Mouse (Mus musculus) c-Kit-negative CD71-positive TER-119-positive erythroid progenitor cells, embryonic 14.5 days (primary cell): ENCODE data around the gene Gtf2a2.

Experiments
- DNase-seq: peaks from one replicate; pipeline ENCODE4 v3.0.0-alpha.2; 2013; ENCODE audit warnings: low read depth, low spot score

Gene Gtf2a2

DNA sequence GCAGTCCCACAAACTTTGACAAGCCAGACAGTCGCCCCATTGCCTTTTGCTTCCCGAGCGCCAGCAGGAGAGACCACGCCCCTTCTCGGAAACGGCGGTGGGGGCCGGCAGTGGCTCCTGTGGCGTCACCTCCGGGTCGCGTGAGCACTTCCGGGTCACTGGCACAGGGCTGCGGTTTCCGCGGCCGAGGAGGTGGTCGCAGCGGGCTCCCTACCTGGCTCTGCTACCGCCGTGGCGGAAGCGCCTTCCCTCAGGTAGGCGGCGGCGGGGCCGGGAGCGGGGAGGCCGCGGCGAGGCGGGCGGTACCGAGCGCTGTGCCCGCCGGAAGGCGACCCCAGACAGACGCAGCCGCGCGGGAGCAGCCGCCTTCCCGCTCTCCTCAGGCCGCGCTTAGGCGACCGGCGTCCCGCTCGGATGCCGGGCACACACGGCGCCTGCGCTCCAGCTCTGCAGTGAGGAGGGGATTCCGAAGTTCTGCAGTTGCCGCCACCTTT lies at the start of gene Gtf2a2:
TSS of gene Gtf2a2 (plus strand) at position 143 of the 494 bp plus-strand sequence.
- peak; percentile 84 for DNase-seq

- no peak for DNase-seq
Observed at GRCm38 (mm10) chr9:69964370-69964769, 48.0 kb upstream of the Gtf2a2 start.

DNA sequence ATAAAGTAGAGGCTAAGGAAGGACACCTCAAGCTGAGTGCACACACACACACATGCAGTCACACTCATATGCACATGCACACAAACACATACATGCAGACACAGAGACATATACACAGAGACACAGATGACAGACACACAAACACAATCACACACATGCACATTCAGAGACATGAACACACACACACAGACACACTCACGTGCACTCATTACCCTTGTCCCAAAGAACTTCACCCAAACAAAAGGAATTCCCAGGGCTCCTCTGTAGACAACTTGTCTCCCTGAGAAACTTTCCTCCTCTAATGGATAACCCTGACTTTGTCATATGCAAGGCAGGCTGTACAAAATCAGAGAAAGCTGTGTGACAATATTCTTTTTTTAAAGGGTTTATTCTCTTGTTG lies 26.8 kb upstream of the Gtf2a2 start:
- DNase-seq: no peak

DNA sequence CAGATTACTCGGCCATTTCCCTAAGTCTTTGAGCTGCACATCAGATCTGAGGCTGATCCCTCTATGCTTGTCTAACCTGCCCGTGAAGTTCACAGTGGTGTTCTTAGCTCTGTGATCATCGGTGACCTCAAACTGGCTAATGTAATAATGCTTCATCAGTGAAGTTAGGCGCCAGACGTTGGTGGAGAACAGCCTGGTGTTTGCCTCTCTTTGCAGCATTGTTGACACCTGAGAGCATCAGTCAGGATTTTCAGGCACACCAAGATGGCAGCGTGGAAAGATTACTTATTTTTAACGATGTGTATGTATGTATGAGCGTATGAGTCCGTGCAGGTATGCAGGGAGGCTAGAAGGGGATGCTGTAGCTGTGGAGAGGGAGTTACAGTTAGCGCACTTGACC lies 26.3 kb upstream of the Gtf2a2 start:
- DNase-seq: no peak

GRCm38 (mm10) chr9:69986571-69986970 lies 25.8 kb upstream of the Gtf2a2 start:
- DNase-seq: no peak

DNA sequence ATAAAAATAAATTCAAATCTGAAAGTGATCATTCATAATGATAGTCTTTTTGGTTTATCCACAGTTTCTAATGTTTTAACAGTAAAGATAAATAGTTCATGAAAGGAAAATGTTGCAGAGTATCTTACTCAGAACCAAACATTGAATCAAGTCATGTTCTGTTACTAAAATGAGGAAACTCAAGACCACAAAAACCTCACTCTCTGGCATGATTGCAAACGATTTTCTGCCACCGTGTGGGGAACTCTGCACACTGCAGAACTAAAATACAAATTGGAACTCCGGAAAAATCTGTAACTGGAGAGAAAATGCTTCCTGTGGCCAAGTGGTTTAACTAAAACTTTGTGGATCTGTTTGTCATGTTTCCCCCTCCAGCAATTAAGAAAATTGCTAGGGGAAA lies 24.8 kb upstream of the Gtf2a2 start:
- DNase-seq: no peak

DNA sequence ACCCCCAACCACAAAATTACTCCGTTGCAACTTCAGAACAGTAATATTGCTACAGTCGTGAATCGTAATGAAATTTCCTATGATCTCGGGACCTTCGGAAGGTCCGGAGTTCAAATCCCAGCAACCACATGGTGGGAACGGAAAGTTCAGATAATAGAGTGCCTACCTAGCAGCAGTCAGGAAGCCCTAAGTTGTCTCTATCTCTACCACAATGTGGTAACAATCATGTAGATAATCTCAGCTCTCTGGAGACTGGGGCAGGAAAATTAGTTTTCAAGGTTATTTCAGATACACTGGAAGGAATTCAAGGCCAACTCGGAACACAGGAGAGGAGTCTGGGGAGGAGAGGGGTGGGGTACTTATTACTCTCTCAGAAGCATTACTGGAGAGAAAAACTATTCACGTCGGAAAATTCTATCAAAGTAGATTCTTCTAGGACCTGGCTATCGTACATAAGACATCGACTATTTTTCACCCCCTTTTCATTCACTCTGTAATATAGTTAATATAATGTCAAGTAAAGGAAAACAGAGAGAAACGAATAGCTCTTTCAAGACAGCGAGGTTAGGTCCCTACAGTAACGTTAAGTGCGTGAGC lies 23.5 kb upstream of the Gtf2a2 start:
- peak; percentile 32 for DNase-seq

GRCm38 (mm10) chr9:69989303-69990121 lies 22.8 kb upstream of the Gtf2a2 start, which contains the start of gene Bnip2:
TSS of gene Bnip2 (plus strand) at chr9:69989466.
- DNase-seq: peak; percentile 84

- DNase-seq: no peak
Observed at GRCm38 (mm10) chr9:69990346-69990745, 22.0 kb upstream of the Gtf2a2 start.

DNA sequence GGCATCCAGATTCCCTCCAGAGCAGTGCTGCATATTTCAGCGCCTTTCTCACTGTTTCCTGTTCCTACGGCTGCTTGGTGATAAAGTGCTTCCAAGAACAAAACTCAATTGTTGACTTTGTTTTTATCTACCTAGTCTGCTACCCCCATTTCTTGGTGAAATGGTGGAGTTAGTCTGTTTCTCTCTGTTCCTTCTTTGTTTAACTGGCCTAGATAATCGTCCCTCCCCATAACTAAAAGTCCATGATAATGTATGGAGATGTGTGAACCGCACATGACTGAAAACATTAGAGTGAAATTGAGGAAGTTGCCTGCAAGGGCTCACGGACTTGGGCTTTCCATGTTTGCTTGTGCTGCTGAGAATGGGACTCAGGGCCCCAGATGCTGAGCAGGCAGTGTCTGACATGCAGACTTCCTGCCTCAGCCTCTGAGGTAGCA lies 19.5 kb upstream of the Gtf2a2 start:
- no peak for DNase-seq

GRCm38 (mm10) chr9:69993479-69993878 lies 18.9 kb upstream of the Gtf2a2 start:
- no peak for DNase-seq

GRCm38 (mm10) chr9:69994547-69994946 lies 17.8 kb upstream of the Gtf2a2 start:
- DNase-seq: no peak

DNA sequence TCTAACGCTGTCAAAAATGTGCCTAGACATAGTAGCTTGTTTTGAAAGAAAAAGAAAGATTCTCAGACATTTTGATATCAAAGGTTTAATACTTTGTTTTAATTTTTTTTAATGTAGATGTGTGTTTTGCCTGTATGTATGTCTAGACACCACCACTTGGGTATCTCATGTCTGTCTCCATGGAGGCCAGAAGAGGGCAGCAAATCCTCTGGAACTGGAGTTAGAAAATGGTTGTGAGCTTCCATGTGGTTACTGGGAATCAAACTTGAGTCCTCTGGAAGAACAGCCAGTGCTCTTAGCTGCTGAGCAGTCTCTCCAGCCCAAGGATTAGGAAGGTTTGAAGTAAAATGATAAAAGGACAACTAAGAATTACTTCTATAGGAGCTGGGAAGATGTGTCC lies 13.0 kb upstream of the Gtf2a2 start:
- DNase-seq: no peak

DNA sequence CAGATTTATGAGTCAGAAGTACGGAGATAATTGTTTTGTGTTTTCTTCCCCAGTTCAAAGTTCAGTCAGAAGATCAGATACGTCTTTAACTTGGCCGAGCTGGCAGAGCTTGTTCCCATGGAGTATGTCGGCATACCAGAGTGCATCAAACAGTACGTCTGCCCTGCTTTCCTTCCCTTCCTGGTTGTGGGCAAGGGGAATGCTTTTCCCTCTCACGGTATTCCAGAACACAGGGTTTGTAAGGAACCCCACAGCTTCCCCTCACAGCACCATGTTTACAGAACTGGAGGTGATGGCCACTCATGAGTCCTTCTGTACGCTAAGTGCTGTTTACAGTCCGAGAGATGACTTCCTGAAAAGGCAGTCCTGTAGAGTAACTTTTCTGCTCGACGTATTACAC lies 8.8 kb upstream of the Gtf2a2 start:
- no peak for DNase-seq

GRCm38 (mm10) chr9:70006984-70007383 lies 5.4 kb upstream of the Gtf2a2 start:
- DNase-seq: no peak

GRCm38 (mm10) chr9:70007506-70008248 lies 4.7 kb upstream of the Gtf2a2 start:
- no peak for DNase-seq

DNA sequence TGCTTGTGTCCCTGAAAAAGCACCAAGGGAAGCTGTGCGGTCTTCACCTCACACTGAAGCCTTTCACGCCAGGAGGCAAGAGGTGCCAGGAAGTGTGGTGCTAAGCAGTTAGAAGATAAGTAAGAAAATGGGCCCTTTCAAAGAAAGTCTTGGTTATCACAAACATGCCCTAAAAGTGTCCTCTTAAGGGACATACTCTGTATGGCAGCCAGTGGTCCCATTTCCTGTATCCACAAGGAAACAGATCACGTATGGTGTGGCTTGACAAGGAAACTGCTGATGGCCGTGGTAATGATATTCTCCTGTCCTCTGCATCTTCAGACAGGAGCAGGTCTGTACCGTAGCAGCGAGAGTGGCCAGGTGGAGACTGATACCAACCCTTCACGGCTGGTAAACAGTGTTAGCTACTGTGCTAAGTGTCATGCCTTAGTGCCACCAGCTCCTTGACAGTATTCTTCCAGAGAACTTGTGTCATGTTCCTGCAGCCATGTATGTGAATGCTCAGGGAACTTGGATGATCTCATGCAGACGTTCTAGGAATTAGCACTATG lies 2.5 kb upstream of the Gtf2a2 start:
- no peak for DNase-seq

DNA sequence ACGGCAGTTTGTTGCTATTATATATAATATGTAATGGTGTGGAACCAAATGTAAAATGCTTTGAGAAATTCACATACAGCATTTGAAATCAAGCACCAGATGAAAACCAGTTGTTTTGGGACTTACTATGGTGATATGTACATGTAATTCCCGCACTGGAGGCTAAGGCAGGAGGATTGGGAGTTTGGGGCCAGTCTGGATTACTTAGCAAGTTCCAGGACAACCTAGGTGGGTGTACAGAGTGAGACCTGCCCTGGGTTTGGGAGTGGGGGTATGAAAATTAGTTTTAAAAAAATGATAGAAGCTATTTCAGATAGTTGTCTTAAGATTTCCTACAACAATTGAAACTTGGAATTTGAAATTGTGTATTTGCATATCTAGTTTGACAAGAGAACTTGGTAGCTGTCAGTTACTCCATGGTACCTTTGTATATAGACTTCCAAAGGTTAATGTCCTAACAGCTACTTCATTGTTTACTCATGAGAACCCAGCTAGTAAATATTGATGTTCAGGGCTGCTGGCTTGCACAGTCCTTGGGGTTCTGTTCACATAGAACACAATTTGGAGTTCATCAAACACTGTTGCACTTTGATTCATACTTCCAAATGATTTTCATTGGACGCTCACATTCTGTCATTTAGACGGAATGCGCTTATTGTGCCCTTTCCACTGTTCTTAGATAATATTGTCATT lies 1.4 kb upstream of the Gtf2a2 start:
- no peak for DNase-seq

DNA sequence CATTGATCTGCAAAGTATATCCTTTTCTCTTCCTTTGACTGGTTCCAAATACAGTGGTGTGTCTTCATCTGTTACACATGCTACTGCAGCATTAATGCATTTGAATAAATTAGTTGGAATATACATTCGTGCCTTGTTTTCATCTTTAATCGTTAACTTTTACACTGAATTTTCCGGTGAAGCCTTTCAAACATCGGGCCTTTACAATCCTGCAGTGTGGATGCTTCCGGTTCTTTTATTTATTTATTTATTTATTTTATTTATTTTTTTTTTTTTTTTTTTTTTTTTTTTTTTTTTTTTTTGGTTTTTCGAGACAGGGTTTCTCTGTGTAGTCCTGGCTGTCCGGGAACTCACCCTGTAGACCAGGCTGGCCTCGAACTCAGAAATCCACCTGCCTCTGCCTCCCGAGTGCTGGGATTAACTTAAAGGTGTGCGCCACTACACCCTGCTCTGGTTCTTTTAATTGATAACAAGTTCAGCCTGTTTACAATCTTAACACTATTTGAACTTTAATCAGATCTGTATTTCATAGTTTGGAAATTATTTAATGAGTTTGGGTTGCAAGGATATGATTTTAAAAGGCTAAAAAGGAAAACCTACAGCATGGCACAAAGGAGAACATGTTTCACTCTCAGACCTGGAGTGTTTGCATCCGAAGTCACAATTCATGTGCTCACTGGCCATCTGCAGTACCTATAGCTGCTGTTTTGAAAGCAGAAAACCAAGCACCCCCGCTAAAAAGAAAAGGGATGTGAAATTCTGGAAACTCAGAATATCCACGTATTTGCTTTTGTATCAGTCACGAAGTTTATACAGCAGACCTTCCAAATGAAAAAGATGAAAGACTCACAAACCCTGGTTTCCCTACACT lies 578 bp upstream of the Gtf2a2 start:
- no peak for DNase-seq

GRCm38 (mm10) chr9:70015632-70016031 lies 3.3 kb downstream of the Gtf2a2 start:
- DNase-seq: no peak
